Mouse (Mus musculus): ENCODE results near the gene Col6a1.

DNA sequence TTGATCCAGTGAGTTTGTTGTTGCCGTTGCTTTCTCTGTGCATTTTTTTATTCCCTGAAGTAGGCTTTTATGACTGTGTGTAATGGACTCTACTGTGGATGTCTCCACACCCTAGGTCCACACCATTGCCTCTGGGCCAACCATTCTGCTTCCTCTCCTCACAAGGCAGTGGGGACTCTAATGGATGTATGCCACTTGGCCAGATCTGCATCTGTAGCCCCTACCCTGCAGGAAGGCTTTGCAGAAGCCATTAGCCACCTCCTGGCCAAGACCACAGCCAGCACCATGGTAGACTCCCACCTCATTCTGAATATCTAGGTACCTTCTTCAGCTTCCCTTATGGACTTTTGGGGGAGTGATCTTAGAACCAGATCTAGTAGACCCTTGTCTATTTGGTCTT, 18.4 kb downstream of the Col6a1 start:
- TF ChIP-seq HCFC1 (IDR thresholded peaks at IDR 0.05; ENCODE audit: borderline replicate concordance, insufficient read depth, low read length) (no peak), ZC3H11A (IDR thresholded peaks at IDR 0.05; ENCODE audit: borderline replicate concordance, low read depth, low read length) (no peak), ZNF384 (IDR thresholded peaks at IDR 0.05; ENCODE audit: low read depth, low read length) (no peak), CHD2 (IDR thresholded peaks at IDR 0.05; ENCODE audit: low read depth, low read length) (no peak)
